In the genomic region with DNA sequence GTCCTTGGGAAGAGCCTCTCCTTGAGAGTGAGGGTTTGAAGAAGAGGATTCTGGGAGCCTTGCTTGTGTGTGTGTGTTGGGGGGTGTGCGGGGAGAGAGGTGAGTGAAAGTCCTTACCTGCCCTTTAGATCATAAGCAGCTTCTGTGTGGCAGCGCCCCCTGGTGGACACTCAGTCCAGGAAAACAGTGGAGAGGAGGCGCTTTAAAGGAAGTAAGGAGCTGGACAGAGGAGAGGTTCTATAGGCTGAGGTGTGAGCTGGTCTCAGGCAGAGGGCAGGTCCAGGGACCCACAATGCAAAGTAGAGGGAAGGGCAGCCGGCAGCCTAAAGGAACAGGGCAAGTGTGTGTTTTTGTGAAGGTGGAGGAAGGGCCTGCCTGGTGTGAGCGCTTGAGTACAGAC, we compare ENCODE assay signal across 8 mouse cellular contexts. TPM values are rescaled to one million over a fixed set of nuclear protein-coding genes. Genes with fewer than 3 reads are reported as not detected.
DNase-seq lines count a peak whose midpoint lies in the region; ATAC-seq lines count a peak whose summit lies in the region.

No protein-coding gene starts in this region.

- peaks cover 8% of the 10 kb centered on the region; the same call in 1 of the 2 replicates for H3K4me1 ChIP-seq in hindbrain, embryonic 10.5 days (replicated peaks)
- H3K4me1 ChIP-seq in hindbrain, embryonic 13.5 days (replicated peaks): peaks cover 17% of the 10 kb centered on the region

- H3K4me3 ChIP-seq in hindbrain, embryonic 10.5 days: no peak overlapping the region
- no peak overlapping the region for H3K4me3 ChIP-seq in hindbrain, embryonic 13.5 days

- no peak overlapping the region for H3K4me2 ChIP-seq in hindbrain, embryonic 13.5 days

- no peaks in the 10 kb centered on the region for H3K27me3 ChIP-seq in hindbrain, embryonic 10.5 days (ENCODE audit: insufficient read depth, poor library complexity, severe bottlenecking)
- no peaks in the 10 kb centered on the region for H3K27me3 ChIP-seq in hindbrain, embryonic 13.5 days

- no peaks in the 10 kb centered on the region for H3K9me3 ChIP-seq in hindbrain, embryonic 10.5 days
- H3K9me3 ChIP-seq in hindbrain, embryonic 13.5 days: no peaks in the 10 kb centered on the region

- DNase-seq in hindbrain, embryonic 10.5 days (ENCODE audit: low spot score): peak; percentile 78
- DNase-seq in embryo, embryonic 10.5 days (ENCODE audit: low spot score): peak; percentile 81
- DNase-seq in gastrocnemius, postnatal 36 days: peak; percentile 66 to 76
- DNase-seq in kidney, adult 8-10 months: peak; percentile 71 to 85
- DNase-seq in liver: peak; percentile 85
- DNase-seq in naive thymus-derived CD4-positive, alpha-beta T cell, adult 2 months (ENCODE audit: low read depth): peak; percentile 89
- peak; percentile 66 to 77 for DNase-seq in spleen, postnatal 36 days (ENCODE audit: low spot score in 2 of 2)

- intact Hi-C loops in gastrocnemius, postnatal 36 days (cut with DNase I): no loop called here

- 27% methylated on average over 5 of the region's 5 CpGs for WGBS in hindbrain, embryonic 10.5 days
- WGBS in hindbrain, embryonic 13.5 days: 26% methylated on average over 5 of the region's 5 CpGs

- peaks cover 73% of the 10 kb centered on the region for H3K36me3 ChIP-seq in hindbrain, embryonic 10.5 days
- peaks cover 60% of the 10 kb centered on the region for H3K36me3 ChIP-seq in hindbrain, embryonic 13.5 days

- no peak overlapping the region for H3K9ac ChIP-seq in hindbrain, embryonic 13.5 days

- no peak for ATAC-seq in hindbrain, embryonic 13.5 days (ENCODE audit: low FRiP score)

- H3K27ac ChIP-seq in hindbrain, embryonic 10.5 days: 0 out of 2 replicates have a peak overlapping the region, but pooled peaks have one; percentile 6
- no peak overlapping the region; the same call in 1 of the 2 replicates for H3K27ac ChIP-seq in hindbrain, embryonic 13.5 days

RNA-seq across cellular contexts. Expression of gene Ss18l1, which starts 8.7 kb away (rescaled TPM):
- polyA plus RNA-seq in hindbrain, embryonic 10.5 days (2016; fragmentation: Nextera tagmentation; extraction: Ambion mirVana): 10.0 and 14.7 TPM in 2 replicates
- polyA plus RNA-seq in hindbrain, embryonic 13.5 days (2015; fragmentation: Nextera tagmentation; extraction: Ambion mirVana): 52.7 TPM in 2 replicates
- total RNA-seq in gastrocnemius, postnatal 36 days (2021): 1 to 10 TPM; 1.2 to 2.1 TPM

RNA-seq across cellular contexts. Expression of gene Psma7, which starts 8.8 kb away (rescaled TPM):
- polyA plus RNA-seq in hindbrain, embryonic 10.5 days (2016; fragmentation: Nextera tagmentation; extraction: Ambion mirVana): 794 and 830 TPM in 2 replicates
- polyA plus RNA-seq in hindbrain, embryonic 13.5 days (2015; fragmentation: Nextera tagmentation; extraction: Ambion mirVana): 665 and 670 TPM in 2 replicates
- total RNA-seq in gastrocnemius, postnatal 36 days (2021): 100 to 1,000 TPM; 117 to 131 TPM

RNA-seq across cellular contexts. Expression of gene Mtg2, which starts 19.4 kb away (rescaled TPM):
- 33.9 TPM in 2 replicates for polyA plus RNA-seq in hindbrain, embryonic 10.5 days (2016; fragmentation: Nextera tagmentation; extraction: Ambion mirVana)
- 31.9 and 35.0 TPM in 2 replicates for polyA plus RNA-seq in hindbrain, embryonic 13.5 days (2015; fragmentation: Nextera tagmentation; extraction: Ambion mirVana)
- total RNA-seq in gastrocnemius, postnatal 36 days (2021): 10 to 100 TPM; 12.3 to 16.9 TPM

RNA-seq across cellular contexts. Expression of gene Lsm14b, which starts 26.2 kb away (rescaled TPM):
- 9.4 and 12.9 TPM in 2 replicates for polyA plus RNA-seq in hindbrain, embryonic 10.5 days (2016; fragmentation: Nextera tagmentation; extraction: Ambion mirVana)
- polyA plus RNA-seq in hindbrain, embryonic 13.5 days (2015; fragmentation: Nextera tagmentation; extraction: Ambion mirVana): 22.5 and 23.4 TPM in 2 replicates
- 10 to 100 TPM; 41.4 to 45.1 TPM for total RNA-seq in gastrocnemius, postnatal 36 days (2021)

RNA-seq across cellular contexts. Expression of gene Hrh3, which starts 53.3 kb away (rescaled TPM):
- polyA plus RNA-seq in hindbrain, embryonic 10.5 days (2016; fragmentation: Nextera tagmentation; extraction: Ambion mirVana): 1.5 and 4.2 TPM in 2 replicates
- 3.1 TPM in 2 replicates for polyA plus RNA-seq in hindbrain, embryonic 13.5 days (2015; fragmentation: Nextera tagmentation; extraction: Ambion mirVana)
- not detected for total RNA-seq in gastrocnemius, postnatal 36 days (2021)
